Mouse (Mus musculus) heart, postnatal 0 days (tissue): ENCODE data around the gene 4932438H23Rik.

Experiments
- CTCF ChIP-seq: IDR thresholded peaks from 2 replicates; pipeline ENCODE4 v1.5.1; 2016; ENCODE audit warnings: antibody characterized with exemption, control low read depth, low read depth
- EP300 ChIP-seq: IDR thresholded peaks from 2 replicates; pipeline ENCODE4 v1.6.1; 2016; ENCODE audit warnings: antibody characterized with exemption, low read depth

DNA sequence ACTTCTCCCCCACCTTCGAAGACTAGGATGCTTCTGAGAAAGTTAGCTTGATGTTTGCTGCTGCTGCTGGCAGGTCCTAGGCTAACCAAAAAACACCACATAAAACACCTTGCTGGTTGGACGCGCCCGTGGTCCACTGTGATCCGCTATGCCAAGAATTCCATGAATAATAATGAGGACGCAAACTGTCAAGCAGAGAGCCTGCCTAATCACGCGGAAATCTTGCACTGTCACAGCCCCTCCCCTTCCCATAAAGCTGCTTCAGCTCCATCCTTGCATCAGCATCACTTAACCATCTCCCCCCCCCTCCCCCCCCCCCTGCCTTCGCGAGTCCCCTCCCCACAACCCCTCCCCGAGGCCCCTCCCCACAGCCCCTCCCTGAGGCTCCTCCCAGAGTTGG, 12.7 kb upstream of the 4932438H23Rik start:
- TF ChIP-seq CTCF = no peak
- TF ChIP-seq EP300 = no peak
